Mouse (Mus musculus) heart, adult 2 months (tissue): ENCODE measurements around the gene Kctd13. TPM values are rescaled to one million over a fixed set of nuclear protein-coding genes. Genes with fewer than 3 reads are reported as not detected.

Source experiments
- DNase-seq, 2 experiments: peaks; one replicate each; pipeline ENCODE4 v3.0.0; 2021
- H3K27ac ChIP-seq: fragments of 200-600 bp; 2 replicates; pipeline ENCODE4 v1.8.1; 2022
- H3K27me3 ChIP-seq: fragments of 200-500 bp; 2 replicates; pipeline ENCODE4 v1.6.1; 2012; ENCODE audit warnings: mild to moderate bottlenecking, low read length, inconsistent platforms, mixed read lengths; ENCODE audit not compliant: control insufficient read depth, insufficient read depth
- H3K36me3 ChIP-seq: fragments of 200-500 bp; 2 replicates; pipeline ENCODE4 v1.6.1; 2012; ENCODE audit warnings: low read length, inconsistent platforms; ENCODE audit not compliant: control insufficient read depth, insufficient read depth
- H3K4me1 ChIP-seq: fragments of 200-500 bp; 2 replicates; pipeline ENCODE4 v1.6.1; 2011; ENCODE audit warnings: low read length; ENCODE audit not compliant: control insufficient read depth, insufficient read depth
- H3K4me3 ChIP-seq: fragments of 200-600 bp; 2 replicates; pipeline ENCODE4 v1.8.1; 2022
- H3K79me2 ChIP-seq: fragments of 200-500 bp; replicated peaks from 2 replicates; pipeline ENCODE4 v1.6.1; 2012; ENCODE audit warnings: mild to moderate bottlenecking, inconsistent platforms, low read length, moderate library complexity, mixed read lengths; ENCODE audit not compliant: control insufficient read depth, insufficient read depth
- H3K9ac ChIP-seq: fragments of 200-500 bp; 2 replicates; pipeline ENCODE4 v1.6.1; 2012; ENCODE audit warnings: low read depth, mild to moderate bottlenecking, control low read depth, inconsistent platforms, low read length, mixed read lengths
- CTCF ChIP-seq: fragments of 200-600 bp; IDR thresholded peaks from 2 replicates; pipeline ENCODE4 v1.8.1; 2022; ENCODE audit warnings: antibody characterized with exemption, mild to moderate bottlenecking, moderate library complexity
- EP300 ChIP-seq: fragments of 200-500 bp; IDR thresholded peaks from 2 replicates; pipeline ENCODE4 v1.6.1; 2011; ENCODE audit warnings: low read depth, low read length, control low read depth; ENCODE audit not compliant: insufficient read depth
- POLR2A ChIP-seq: fragments of 200-500 bp; IDR thresholded peaks from 2 replicates; pipeline ENCODE4 v1.6.1; 2011; ENCODE audit warnings: mild to moderate bottlenecking, low read depth, low read length, control low read depth; ENCODE audit not compliant: insufficient read depth
- WGBS: fragments of 180-500 bp; shearing (Covaris S2); methylation state at CpG from one replicate; pipeline ENCODE4 v1.1.7; 2018; 5-methylcytosine and 5-hydroxymethylcytosine counted together
- intact Hi-C: fragments of 180-260 bp; cut with DNase I; formaldehyde crosslinking; loops from one replicate; pipeline ENCODE4 v1.15.1; 2025
- polyA plus RNA-seq: library from polyadenylated mRNA; depleted of rRNA; stranded (reverse); fragments of >200 nt; gene quantifications from 2 replicates; pipeline ENCODE4 v1.2.3, GENCODE M21; 2012
- total RNA-seq, 2 experiments: library from RNA; stranded (reverse); gene quantifications; 2 replicates each; pipeline ENCODE4 v1.2.3; 2021

Kctd13 gene
- total and polyA plus RNA-seq, 3 experiments = 6.7 to 13.7 (median 6.7) TPM

- H3K27me3 ChIP-seq = no peaks in the 10 kb centered on the region
- H3K4me3 ChIP-seq = no peak overlapping the region
- H3K27ac ChIP-seq = no peak overlapping the region
- H3K9ac ChIP-seq = no peak overlapping the region
- no peaks in the 10 kb centered on the region for H3K79me2 ChIP-seq
- no peak for TF ChIP-seq POLR2A
- TF ChIP-seq CTCF = no peak
- no peak for TF ChIP-seq EP300
- H3K36me3 ChIP-seq = no peaks in the 10 kb centered on the region
- 7% methylated on average over 8 of the region's 8 CpGs for WGBS
- intact Hi-C loops = no loop called here
- no peaks in the 10 kb centered on the region; the same call in 1 of the 2 replicates for H3K4me1 ChIP-seq
- no peak for DNase-seq
Measured at GRCm38 (mm10) chr7:126952646-126953045, 24.0 kb downstream of the Kctd13 start.

- no peak for DNase-seq
- H3K4me3 ChIP-seq = no peak overlapping the region
- no peaks in the 10 kb centered on the region for H3K27me3 ChIP-seq
- no peaks in the 10 kb centered on the region for H3K79me2 ChIP-seq
- no peak for TF ChIP-seq EP300
- no peak for TF ChIP-seq CTCF
- no peak for TF ChIP-seq POLR2A
- H3K4me1 ChIP-seq = no peaks in the 10 kb centered on the region
- WGBS = 44% methylated on average over 3 of the region's 3 CpGs
- H3K9ac ChIP-seq = no peak overlapping the region
- H3K27ac ChIP-seq = no peak overlapping the region
- no peaks in the 10 kb centered on the region for H3K36me3 ChIP-seq
- intact Hi-C loops = no loop called here
Measured at GRCm38 (mm10) chr7:126955125-126955524, 26.4 kb downstream of the Kctd13 start.

- TF ChIP-seq EP300 (no peak), POLR2A (no peak), CTCF (no peak)
- Histone ChIP-seq H3K36me3 (no peaks in the 10 kb centered on the region), H3K27me3 (no peaks in the 10 kb centered on the region; the same call in 1 of the 2 replicates), H3K27ac (no peak overlapping the region), H3K4me1 (no peaks in the 10 kb centered on the region), H3K79me2 (no peaks in the 10 kb centered on the region), H3K9ac (no peak overlapping the region), H3K4me3 (no peak overlapping the region)
- intact Hi-C loops = loop anchor here (5.0 kb wide), 1 partner anchor 137 kb away; no protein-coding TSS in a partner anchor
- WGBS = 51% methylated on average over 9 of the region's 9 CpGs
- DNase-seq = no peak
Measured at GRCm38 (mm10) chr7:126959780-126960179, 31.1 kb downstream of the Kctd13 start.

- Histone ChIP-seq H3K36me3 (no peaks in the 10 kb centered on the region), H3K4me1 (no peaks in the 10 kb centered on the region), H3K27ac (no peak overlapping the region), H3K27me3 (no peaks in the 10 kb centered on the region; the same call in 1 of the 2 replicates), H3K79me2 (no peaks in the 10 kb centered on the region), H3K9ac (no peak overlapping the region), H3K4me3 (no peak overlapping the region)
- WGBS = 86% methylated on average over 5 of the region's 5 CpGs
- intact Hi-C loops = loop anchor here (5.0 kb wide), 1 partner anchor 139 kb away; no protein-coding TSS in a partner anchor
- no peak for DNase-seq
- TF ChIP-seq POLR2A (no peak), EP300 (no peak), CTCF (no peak)
Measured at GRCm38 (mm10) chr7:126961095-126961494, 32.4 kb downstream of the Kctd13 start.

GRCm38 (mm10) chr7:126961965-126962364 lies 33.3 kb downstream of the Kctd13 start:
- no peaks in the 10 kb centered on the region; the same call in 1 of the 2 replicates for H3K27me3 ChIP-seq
- no peak overlapping the region for H3K4me3 ChIP-seq
- no peaks in the 10 kb centered on the region for H3K79me2 ChIP-seq
- 85% methylated on average over 4 of the region's 4 CpGs for WGBS
- DNase-seq = no peak
- H3K9ac ChIP-seq = no peak overlapping the region
- H3K27ac ChIP-seq = no peak overlapping the region
- no peaks in the 10 kb centered on the region for H3K4me1 ChIP-seq
- H3K36me3 ChIP-seq = no peaks in the 10 kb centered on the region
- no peak for TF ChIP-seq POLR2A
- TF ChIP-seq CTCF = no peak
- TF ChIP-seq EP300 = no peak
- intact Hi-C loops = loop anchor here (5.0 kb wide), 1 partner anchor 140 kb away; no protein-coding TSS in a partner anchor

- Histone ChIP-seq H3K4me1 (no peaks in the 10 kb centered on the region), H3K9ac (no peak overlapping the region), H3K4me3 (no peak overlapping the region), H3K27ac (no peak overlapping the region), H3K36me3 (no peaks in the 10 kb centered on the region), H3K27me3 (no peaks in the 10 kb centered on the region; the same call in 1 of the 2 replicates), H3K79me2 (no peaks in the 10 kb centered on the region)
- TF ChIP-seq CTCF (peak; percentile 66), EP300 (0 out of 2 replicates have a peak, but pooled peaks have one; percentile 27), POLR2A (no peak)
- peak in 1 of 2 experiments; percentile 34 for DNase-seq
- intact Hi-C loops = loop anchor here (5.0 kb wide), 1 partner anchor 141 kb away; no protein-coding TSS in a partner anchor
- WGBS = 40% methylated on average over 19 of the region's 19 CpGs
Measured at GRCm38 (mm10) chr7:126963548-126964286, 35.0 kb downstream of the Kctd13 start.
